Mouse (Mus musculus) stomach, embryonic 15.5 days (tissue): Measurements from ENCODE around the gene Cyp2d22. TPM values are rescaled to one million over a fixed set of nuclear protein-coding genes. Genes with fewer than 3 reads are reported as not detected.
"Not testable (repeated sequence)": the region's sequence is repeated elsewhere in the genome, so short reads cannot be mapped to it uniquely, and the experiment has no call there.

Source experiments
- ATAC-seq: fragments of 200-750 bp; cut with Nextera tagmentation; 2 replicates; pipeline ENCODE4 v1.8.0; 2017; ENCODE audit warnings: low read depth, moderate number of reproducible peaks, moderate TSS enrichment; ENCODE audit not compliant: insufficient read depth, low FRiP score
- H3K27ac ChIP-seq: fragments of 300-500 bp; sonication (generic); 2 replicates; pipeline ENCODE4 v1.5.1; 2015; ENCODE audit warnings: mild to moderate bottlenecking, inconsistent platforms
- H3K27me3 ChIP-seq: fragments of 300-500 bp; sonication (generic); replicated peaks from 2 replicates; pipeline ENCODE4 v1.6.1; 2015; ENCODE audit warnings: inconsistent platforms
- H3K36me3 ChIP-seq: fragments of 300-500 bp; sonication (generic); 2 replicates; pipeline ENCODE4 v1.6.1; 2015; ENCODE audit warnings: inconsistent platforms
- H3K4me1 ChIP-seq: fragments of 300-500 bp; sonication (generic); 2 replicates; pipeline ENCODE4 v1.6.1; 2015; ENCODE audit warnings: inconsistent platforms
- H3K4me2 ChIP-seq: fragments of 300-500 bp; sonication (generic); 2 replicates; pipeline ENCODE4 v1.6.1; 2015; ENCODE audit warnings: mild to moderate bottlenecking, inconsistent platforms
- H3K4me3 ChIP-seq: fragments of 300-500 bp; sonication (generic); replicated peaks from 2 replicates; pipeline ENCODE4 v1.5.1; 2015; ENCODE audit warnings: inconsistent platforms
- H3K9ac ChIP-seq: fragments of 300-500 bp; sonication (generic); 2 replicates; pipeline ENCODE4 v1.6.1; 2015; ENCODE audit warnings: inconsistent platforms
- H3K9me3 ChIP-seq: fragments of 300-500 bp; sonication (generic); 2 replicates; pipeline ENCODE4 v1.6.1; 2016; ENCODE audit warnings: inconsistent platforms
- WGBS: fragments of 180-500 bp; shearing (Covaris S2); methylation state at CpG from one replicate; pipeline ENCODE4 v1.1.7; 2015; 5-methylcytosine and 5-hydroxymethylcytosine counted together
- polyA plus RNA-seq: library from polyadenylated mRNA; unstranded; fragments of >200 nt; fragmentation: Nextera tagmentation; extraction: Ambion mirVana; gene quantifications from 2 replicates; pipeline ENCODE4 v1.2.1, GENCODE M21; 2015

Cyp2d22 gene
- polyA plus RNA-seq, 1 experiment from 2014 or later, result 14.3 TPM

- Histone ChIP-seq H3K4me2 (no peak overlapping the region), H3K9ac (no peak overlapping the region), H3K9me3 (no peaks in the 10 kb centered on the region), H3K27ac (no peak overlapping the region), H3K4me3 (no peak overlapping the region), H3K27me3 (no peaks in the 10 kb centered on the region), H3K4me1 (0 out of 2 replicates have a peak, but pooled peaks cover 16% of the 10 kb centered on the region), H3K36me3 (no peaks in the 10 kb centered on the region)
- ATAC-seq, result no peak
- WGBS, result 87% methylated on average over 5 of the region's 5 CpGs
These were observed 5.6 kb downstream of the Cyp2d22 start for GRCm38 (mm10) chr15:82374437-82374836.

GRCm38 (mm10) chr15:82372991-82373390 is 7.1 kb downstream of the Cyp2d22 start:
- Histone ChIP-seq H3K4me1 (0 out of 2 replicates have a peak, but pooled peaks cover 9% of the 10 kb centered on the region), H3K9me3 (no peaks in the 10 kb centered on the region), H3K36me3 (no peaks in the 10 kb centered on the region), H3K4me3 (no peak overlapping the region), H3K27ac (no peak overlapping the region), H3K9ac (no peak overlapping the region), H3K27me3 (no peaks in the 10 kb centered on the region), H3K4me2 (no peak overlapping the region)
- no peak for ATAC-seq
- WGBS, result 85% methylated on average over 5 of the region's 5 CpGs

GRCm38 (mm10) chr15:82372446-82372845 is 7.6 kb downstream of the Cyp2d22 start:
- H3K27ac ChIP-seq, result no peak overlapping the region
- H3K36me3 ChIP-seq, result no peaks in the 10 kb centered on the region
- H3K9ac ChIP-seq, result no peak overlapping the region
- H3K4me2 ChIP-seq, result no peak overlapping the region
- ATAC-seq, result no peak
- no peaks in the 10 kb centered on the region for H3K9me3 ChIP-seq
- WGBS, result 86% methylated on average over 6 of the region's 6 CpGs
- H3K27me3 ChIP-seq, result no peaks in the 10 kb centered on the region
- H3K4me3 ChIP-seq, result no peak overlapping the region
- H3K4me1 ChIP-seq, result 0 out of 2 replicates have a peak, but pooled peaks cover 4% of the 10 kb centered on the region

- Histone ChIP-seq H3K4me2 (no peak overlapping the region), H3K27ac (no peak overlapping the region), H3K9me3 (no peaks in the 10 kb centered on the region), H3K27me3 (no peaks in the 10 kb centered on the region), H3K9ac (no peak overlapping the region), H3K4me1 (no peaks in the 10 kb centered on the region), H3K4me3 (no peak overlapping the region), H3K36me3 (no peaks in the 10 kb centered on the region)
- no peak for ATAC-seq
- WGBS, result 90% methylated on average over 1 of the region's 1 CpGs
These were observed 11.2 kb downstream of the Cyp2d22 start for GRCm38 (mm10) chr15:82368851-82369250.

- Histone ChIP-seq H3K4me2 (no peak overlapping the region), H3K4me1 (no peaks in the 10 kb centered on the region), H3K27ac (no peak overlapping the region), H3K9ac (no peak overlapping the region), H3K36me3 (no peaks in the 10 kb centered on the region), H3K27me3 (no peaks in the 10 kb centered on the region), H3K4me3 (no peak overlapping the region), H3K9me3 (no peaks in the 10 kb centered on the region)
- ATAC-seq, result no peak
- 90% methylated on average over 4 of the region's 4 CpGs for WGBS
These were observed 11.9 kb downstream of the Cyp2d22 start for GRCm38 (mm10) chr15:82368146-82368545.

GRCm38 (mm10) chr15:82364561-82364960 is 15.5 kb downstream of the Cyp2d22 start:
- H3K4me3 ChIP-seq, H3K27ac ChIP-seq, H3K9me3 ChIP-seq, ATAC-seq, H3K4me1 ChIP-seq, H3K27me3 ChIP-seq, H3K9ac ChIP-seq, H3K36me3 ChIP-seq: not testable (repeated sequence)
- WGBS, result 5% methylated on average over 6 of the region's 9 CpGs
- peak overlapping the region; percentile 37 for H3K4me2 ChIP-seq

GRCm38 (mm10) chr15:82363801-82364200 is 16.3 kb downstream of the Cyp2d22 start:
- not testable (repeated sequence) for H3K4me3 ChIP-seq, ATAC-seq, H3K36me3 ChIP-seq, H3K4me2 ChIP-seq, H3K27ac ChIP-seq, H3K9ac ChIP-seq, H3K27me3 ChIP-seq, H3K4me1 ChIP-seq, H3K9me3 ChIP-seq
- WGBS, result 72% methylated on average over 9 of the region's 12 CpGs

- Histone ChIP-seq H3K9me3 (no peaks in the 10 kb centered on the region), H3K9ac (no peak overlapping the region), H3K4me1 (peaks cover 7% of the 10 kb centered on the region), H3K36me3 (no peaks in the 10 kb centered on the region), H3K4me2 (no peak overlapping the region), H3K4me3 (no peak overlapping the region), H3K27me3 (no peaks in the 10 kb centered on the region), H3K27ac (no peak overlapping the region)
- ATAC-seq, result no peak
- WGBS, result 74% methylated on average over 4 of the region's 4 CpGs
These were observed 17.8 kb downstream of the Cyp2d22 start for GRCm38 (mm10) chr15:82362234-82362633.

- H3K27ac ChIP-seq, result peak overlapping the region; percentile 65; the same call in 1 of the 2 replicates
- H3K9ac ChIP-seq, result no peak overlapping the region
- no peak overlapping the region for H3K4me3 ChIP-seq
- H3K4me2 ChIP-seq, result no peak overlapping the region
- ATAC-seq, result peak; percentile 80; the same call in 1 of the 2 replicates
- no peaks in the 10 kb centered on the region for H3K9me3 ChIP-seq
- no peaks in the 10 kb centered on the region for H3K27me3 ChIP-seq
- WGBS, result 63% methylated on average over 11 of the region's 11 CpGs
- H3K36me3 ChIP-seq, result no peaks in the 10 kb centered on the region
- H3K4me1 ChIP-seq, result peaks cover 7% of the 10 kb centered on the region
These were observed 18.5 kb downstream of the Cyp2d22 start for GRCm38 (mm10) chr15:82361459-82362018.

- H3K27ac ChIP-seq, result peak overlapping the region; percentile 57
- 53% methylated on average over 22 of the region's 22 CpGs for WGBS
- no peak overlapping the region for H3K4me2 ChIP-seq
- H3K9me3 ChIP-seq, result no peaks in the 10 kb centered on the region
- no peaks in the 10 kb centered on the region for H3K27me3 ChIP-seq
- ATAC-seq, result no peak
- no peak overlapping the region for H3K4me3 ChIP-seq
- H3K9ac ChIP-seq, result no peak overlapping the region
- peaks cover 11% of the 10 kb centered on the region for H3K4me1 ChIP-seq
- no peaks in the 10 kb centered on the region for H3K36me3 ChIP-seq
These were observed 21.4 kb downstream of the Cyp2d22 start for GRCm38 (mm10) chr15:82358431-82359260.

GRCm38 (mm10) chr15:82354126-82354945 is 25.7 kb downstream of the Cyp2d22 start, which contains the start of gene Ndufa6:
Gene Ndufa6, minus strand, starts transcription at chr15:82354322.
- H3K9ac ChIP-seq, result peak within 1 kb of the TSS; percentile 94
- H3K36me3 ChIP-seq, result peaks cover 11% of the 10 kb centered on the region
- H3K4me2 ChIP-seq, result peak within 1 kb of the TSS; percentile 74
- peak within 1 kb of the TSS; percentile 79 for H3K4me3 ChIP-seq
- H3K4me1 ChIP-seq, result peaks cover 30% of the 10 kb centered on the region
- no peaks in the 10 kb centered on the region for H3K27me3 ChIP-seq
- peak; percentile 99 for ATAC-seq
- WGBS, result 1% methylated on average over 57 of the region's 57 CpGs
- peak within 1 kb of the TSS; percentile 94 for H3K27ac ChIP-seq
- no peaks in the 10 kb centered on the region for H3K9me3 ChIP-seq
